Mouse (Mus musculus) limb, embryonic 11.5 days (tissue): ENCODE results near the gene Pskh1. TPM values are rescaled to one million over a fixed set of nuclear protein-coding genes. Genes with fewer than 3 reads are reported as not detected.

Experiments
- ATAC-seq: fragments of 200-750 bp; cut with Nextera tagmentation; 2 replicates; pipeline ENCODE4 v1.8.0; 2017; ENCODE audit warnings: low read depth; ENCODE audit not compliant: insufficient number of reproducible peaks, low FRiP score, low TSS enrichment
- DNase-seq: peaks from one replicate; pipeline ENCODE4 v3.0.0-alpha.2; 2015; ENCODE audit warnings: low spot score
- H3K27ac ChIP-seq: fragments of 300-500 bp; sonication (generic); replicated peaks from 2 replicates; pipeline ENCODE4 v1.5.1; 2014; ENCODE audit warnings: low read depth, mild to moderate bottlenecking, low read length
- H3K27me3 ChIP-seq: fragments of 300-500 bp; sonication (generic); 2 replicates; pipeline ENCODE4 v1.6.1; 2014; ENCODE audit warnings: mild to moderate bottlenecking, low read length, mixed read lengths; ENCODE audit not compliant: control insufficient read depth, insufficient read depth
- H3K36me3 ChIP-seq: fragments of 300-500 bp; sonication (generic); 2 replicates; pipeline ENCODE4 v1.6.1; 2014; ENCODE audit warnings: mild to moderate bottlenecking, low read length, moderate library complexity, mixed read lengths; ENCODE audit not compliant: control insufficient read depth, insufficient read depth
- H3K4me1 ChIP-seq: fragments of 300-500 bp; sonication (generic); 2 replicates; pipeline ENCODE4 v1.6.1; 2014; ENCODE audit warnings: low read length, mixed read lengths; ENCODE audit not compliant: control insufficient read depth, insufficient read depth
- H3K4me2 ChIP-seq: fragments of 300-500 bp; sonication (generic); 2 replicates; pipeline ENCODE4 v1.6.1; 2014; ENCODE audit warnings: low read depth, mild to moderate bottlenecking, moderate library complexity; ENCODE audit not compliant: severe bottlenecking
- H3K4me3 ChIP-seq: fragments of 300-500 bp; sonication (generic); 2 replicates; pipeline ENCODE4 v1.5.1; 2014; ENCODE audit warnings: low read depth, low read length
- H3K9ac ChIP-seq: fragments of 300-500 bp; sonication (generic); 2 replicates; pipeline ENCODE4 v1.6.1; 2014; ENCODE audit warnings: mild to moderate bottlenecking, low read length
- H3K9me3 ChIP-seq: fragments of 300-500 bp; sonication (generic); 2 replicates; pipeline ENCODE4 v1.6.1; 2016; ENCODE audit warnings: low read length; ENCODE audit not compliant: control insufficient read depth
- WGBS: fragments of 180-500 bp; shearing (Covaris S2); extraction: QIAGEN DNeasy Blood & Tissue Kit; methylation state at CpG from one replicate; pipeline ENCODE4 v1.1.7; 2014; 5-methylcytosine and 5-hydroxymethylcytosine counted together
- polyA plus RNA-seq: library from polyadenylated mRNA; unstranded; fragments of >200 nt; fragmentation: Nextera tagmentation; extraction: Ambion mirVana; gene quantifications from 2 replicates; pipeline ENCODE4 v1.2.1, GENCODE M21; 2014

Gene Pskh1
- polyA plus RNA-seq, 1 experiment from 2014 or later, result 28.9 TPM

DNA sequence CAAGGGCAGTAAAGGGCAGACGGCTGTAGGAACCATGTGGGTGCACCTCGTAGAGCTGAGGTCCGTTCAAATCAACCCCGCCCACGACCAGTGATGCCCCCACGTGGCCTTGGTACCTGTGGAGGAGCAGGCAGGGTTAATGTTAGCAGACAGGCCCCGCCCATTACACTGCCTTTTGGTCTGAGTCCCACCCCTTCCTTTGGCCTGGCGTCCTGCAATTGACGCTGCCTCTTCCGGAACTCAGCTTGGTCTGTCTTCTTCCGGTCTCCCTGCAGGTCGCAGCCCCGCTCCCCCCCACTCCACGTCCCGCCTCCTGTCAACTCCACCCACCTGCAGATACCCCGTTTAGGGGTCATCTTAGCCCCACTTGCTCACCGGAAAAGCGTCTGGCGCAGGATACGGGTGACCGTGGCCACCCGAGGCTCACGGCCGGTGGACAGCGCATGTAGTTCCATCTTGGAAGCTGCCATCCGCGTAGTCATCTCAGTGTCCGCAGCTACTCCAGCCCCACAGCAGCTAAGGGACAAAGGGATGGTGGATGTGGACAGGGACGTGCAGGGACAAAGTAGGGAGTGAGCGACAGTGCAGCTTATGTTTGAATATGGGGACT is 36.7 kb downstream of the Pskh1 start:
- Histone ChIP-seq H3K36me3 (0 out of 2 replicates have a peak, but pooled peaks cover 1% of the 10 kb centered on the region), H3K4me2 (peak overlapping the region; percentile 95), H3K27ac (no peak overlapping the region), H3K4me1 (0 out of 2 replicates have a peak, but pooled peaks cover 4% of the 10 kb centered on the region), H3K9ac (peak overlapping the region; percentile 61), H3K9me3 (no peaks in the 10 kb centered on the region), H3K27me3 (no peaks in the 10 kb centered on the region), H3K4me3 (peak overlapping the region; percentile 67)
- under 1% methylated on average over 30 of the region's 30 CpGs for WGBS
- peak; percentile 80 for ATAC-seq
- DNase-seq, result peak; percentile 89

DNA sequence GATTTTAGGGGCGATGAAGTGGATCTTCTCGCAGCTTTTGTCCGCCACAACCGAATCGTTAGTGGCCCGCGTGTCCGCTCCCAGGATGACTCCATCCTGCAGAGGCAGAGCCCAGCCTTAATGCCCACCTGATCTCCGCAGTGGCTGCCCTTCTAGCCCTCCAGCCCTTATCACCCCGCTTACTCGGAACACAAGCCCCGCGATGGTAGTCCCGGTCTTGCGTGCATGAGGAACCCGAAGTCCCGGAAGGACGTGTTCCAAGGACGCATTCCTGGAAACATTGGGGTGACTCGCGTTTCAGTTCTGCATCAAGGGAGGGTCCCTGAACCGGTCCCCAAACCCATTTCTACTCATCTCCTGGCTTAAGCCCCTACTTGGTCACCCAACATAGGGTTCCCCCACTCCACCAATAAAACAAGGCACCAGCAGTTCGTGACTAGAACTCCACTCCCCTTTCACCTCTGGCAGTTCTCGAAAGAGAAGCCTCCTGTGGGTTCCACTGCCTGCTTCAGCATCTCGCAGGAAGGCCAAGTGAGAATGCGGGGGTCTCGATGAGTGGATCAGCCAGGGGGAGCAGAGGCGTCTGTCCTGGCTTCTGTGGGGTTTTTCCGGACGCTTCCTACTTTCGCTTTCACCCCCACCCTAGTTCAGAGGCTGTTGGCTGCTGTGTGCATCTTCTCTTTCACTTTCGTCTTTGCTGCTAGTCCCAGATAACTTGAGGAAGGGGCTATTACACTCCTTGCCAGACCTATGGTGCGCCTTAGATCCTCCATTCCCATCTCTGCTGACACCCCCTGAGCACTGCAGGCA is 37.5 kb downstream of the Pskh1 start:
- Histone ChIP-seq H3K4me3 (peak overlapping the region; percentile 67), H3K9ac (peak overlapping the region; percentile 56), H3K27me3 (no peaks in the 10 kb centered on the region), H3K4me1 (0 out of 2 replicates have a peak, but pooled peaks cover 4% of the 10 kb centered on the region), H3K36me3 (peaks cover 5% of the 10 kb centered on the region), H3K27ac (no peak overlapping the region), H3K4me2 (peak overlapping the region; percentile 95), H3K9me3 (no peaks in the 10 kb centered on the region)
- 2% methylated on average over 33 of the region's 33 CpGs for WGBS
- DNase-seq, result peak; percentile 38
- ATAC-seq, result peak; percentile 46; the same call in 1 of the 2 replicates

DNA sequence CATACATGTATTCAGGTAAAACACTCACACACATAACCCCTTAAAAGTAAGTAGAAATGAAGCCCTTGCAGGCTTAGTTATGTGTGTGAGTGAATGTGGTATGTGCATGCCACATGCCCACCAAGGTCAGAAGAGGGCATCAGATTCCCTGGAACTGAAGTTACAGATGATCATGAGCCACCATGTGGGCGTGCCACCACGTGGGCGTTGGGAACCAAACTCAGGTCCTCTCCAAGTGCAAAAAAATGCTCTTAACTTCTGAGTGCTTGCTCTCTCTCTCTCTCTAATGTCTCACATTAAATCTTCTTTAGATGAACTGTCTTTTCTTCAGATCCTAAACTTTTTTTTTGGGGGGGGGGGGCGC is 38.0 kb downstream of the Pskh1 start, which contains the start of gene Psmb10:
TSS of gene Psmb10 (minus strand) at position 139 of the 364 bp plus-strand sequence.
- WGBS, result 30% methylated on average over 4 of the region's 4 CpGs
- Histone ChIP-seq H3K4me2 (peak within 1 kb of the TSS; percentile 95), H3K9ac (peak within 1 kb of the TSS; percentile 56), H3K9me3 (no peaks in the 10 kb centered on the region), H3K4me3 (peak within 1 kb of the TSS; percentile 67), H3K36me3 (peaks cover 7% of the 10 kb centered on the region), H3K27ac (no peak within 1 kb of the TSS), H3K27me3 (no peaks in the 10 kb centered on the region), H3K4me1 (0 out of 2 replicates have a peak, but pooled peaks cover 4% of the 10 kb centered on the region)
- no peak for ATAC-seq
- no peak for DNase-seq

DNA sequence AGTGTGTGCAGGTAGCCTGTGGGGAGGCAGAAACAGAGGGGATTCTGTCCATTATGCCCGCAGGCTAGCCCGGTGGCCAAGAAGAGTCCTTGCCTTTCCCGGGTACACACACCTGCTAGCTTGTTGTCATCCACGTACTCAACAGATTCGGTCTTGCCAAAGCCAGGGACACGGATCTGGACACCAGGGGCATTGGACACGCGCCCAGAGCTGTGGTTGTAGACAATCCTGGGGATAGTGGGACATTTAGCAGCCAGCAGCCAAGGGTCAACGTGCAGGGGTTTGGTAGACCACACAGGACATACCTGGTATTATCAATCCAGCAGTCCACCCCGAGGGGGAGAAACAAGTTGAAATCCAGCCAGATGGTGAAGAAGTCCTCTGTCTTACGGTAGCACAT is 41.8 kb downstream of the Pskh1 start:
- no peak overlapping the region for H3K4me3 ChIP-seq
- no peak overlapping the region for H3K4me2 ChIP-seq
- no peak overlapping the region for H3K27ac ChIP-seq
- ATAC-seq, result no peak
- 95% methylated on average over 11 of the region's 11 CpGs for WGBS
- no peak for DNase-seq
- 0 out of 2 replicates have a peak, but pooled peaks cover 4% of the 10 kb centered on the region for H3K4me1 ChIP-seq
- peaks cover 29% of the 10 kb centered on the region for H3K36me3 ChIP-seq
- no peaks in the 10 kb centered on the region for H3K9me3 ChIP-seq
- no peak overlapping the region for H3K9ac ChIP-seq
- no peaks in the 10 kb centered on the region for H3K27me3 ChIP-seq

DNA sequence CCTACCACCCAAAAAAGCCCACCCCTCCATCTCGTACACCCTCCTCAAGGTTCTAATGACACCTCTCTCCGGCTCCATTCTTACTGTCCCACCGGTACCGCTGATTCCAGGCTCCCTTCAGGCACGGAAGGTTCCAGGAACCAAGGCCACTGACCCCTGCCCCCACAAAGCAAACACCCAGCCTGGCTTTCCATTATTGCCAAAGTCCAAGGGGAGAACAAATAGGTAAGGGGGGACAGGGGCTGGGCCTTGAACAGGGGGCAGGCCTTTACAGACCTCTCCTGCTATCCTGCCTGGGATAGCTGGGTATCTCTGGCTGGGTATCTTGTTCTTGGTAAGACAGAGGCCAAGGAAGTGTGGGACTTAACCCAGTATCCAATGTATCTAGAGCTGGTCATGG is 42.3 kb downstream of the Pskh1 start:
- Histone ChIP-seq H3K4me2 (no peak overlapping the region), H3K36me3 (peaks cover 31% of the 10 kb centered on the region), H3K4me3 (no peak overlapping the region), H3K4me1 (0 out of 2 replicates have a peak, but pooled peaks cover 4% of the 10 kb centered on the region), H3K27me3 (no peaks in the 10 kb centered on the region), H3K27ac (no peak overlapping the region), H3K9me3 (no peaks in the 10 kb centered on the region), H3K9ac (no peak overlapping the region)
- ATAC-seq (no peak), DNase-seq (no peak)
- 98% methylated on average over 5 of the region's 5 CpGs for WGBS

DNA sequence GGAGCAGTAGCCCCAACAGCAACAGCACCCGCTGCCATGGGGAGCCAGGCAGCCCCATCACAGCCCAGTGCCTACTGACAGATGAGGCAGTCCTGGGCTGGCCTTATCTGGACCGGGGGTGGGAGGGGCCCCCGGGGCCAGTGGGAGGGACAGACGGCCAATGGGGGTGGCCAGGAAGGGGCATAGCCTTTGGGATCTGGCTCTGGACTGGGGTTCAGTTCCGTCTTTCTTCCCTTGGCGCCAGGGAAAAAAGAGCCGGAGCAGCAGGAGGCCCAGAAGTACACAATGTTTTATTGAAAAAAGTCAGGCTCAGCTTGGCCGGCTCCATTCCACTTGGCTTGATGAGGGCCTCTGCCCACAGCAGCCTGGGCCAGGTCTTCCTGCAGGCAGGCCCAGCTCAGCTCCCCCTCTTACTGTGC is 43.1 kb downstream of the Pskh1 start, which contains the start of gene Lcat:
TSS of gene Lcat (minus strand) at position 62 of the 419 bp plus-strand sequence.
- Histone ChIP-seq H3K36me3 (peaks cover 32% of the 10 kb centered on the region), H3K4me2 (no peak within 1 kb of the TSS), H3K9ac (no peak within 1 kb of the TSS), H3K4me1 (no peaks in the 10 kb centered on the region), H3K27me3 (no peaks in the 10 kb centered on the region), H3K27ac (no peak within 1 kb of the TSS), H3K4me3 (no peak within 1 kb of the TSS), H3K9me3 (no peaks in the 10 kb centered on the region)
- DNase-seq (no peak), ATAC-seq (no peak)
- WGBS, result 85% methylated on average over 8 of the region's 8 CpGs

DNA sequence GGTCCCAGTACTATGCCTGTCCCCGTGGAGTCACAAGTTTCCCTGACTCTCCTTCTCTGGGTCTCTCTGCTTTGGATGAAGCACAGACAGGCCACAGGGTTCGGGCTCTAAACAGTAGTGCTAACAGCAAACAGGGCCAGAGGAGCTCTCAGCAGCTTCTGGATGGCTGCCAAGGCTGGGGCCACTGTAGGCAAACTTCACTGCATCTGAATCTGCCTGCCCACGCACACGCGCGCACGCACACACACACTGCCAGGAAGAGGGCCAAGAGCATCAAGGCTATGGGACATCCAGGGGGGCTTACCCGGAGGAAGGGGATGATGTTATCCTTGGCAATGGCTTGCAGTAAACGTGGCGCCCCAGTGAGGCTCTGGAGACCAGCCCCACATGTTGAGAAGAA is 49.1 kb downstream of the Pskh1 start:
- H3K27ac ChIP-seq, result no peak overlapping the region
- H3K9me3 ChIP-seq, result no peaks in the 10 kb centered on the region
- no peak overlapping the region for H3K9ac ChIP-seq
- DNase-seq (no peak), ATAC-seq (no peak)
- WGBS, result 94% methylated on average over 10 of the region's 10 CpGs
- no peak overlapping the region for H3K4me3 ChIP-seq
- H3K4me2 ChIP-seq, result no peak overlapping the region
- peaks cover 36% of the 10 kb centered on the region for H3K36me3 ChIP-seq
- no peaks in the 10 kb centered on the region for H3K4me1 ChIP-seq
- H3K27me3 ChIP-seq, result no peaks in the 10 kb centered on the region

DNA sequence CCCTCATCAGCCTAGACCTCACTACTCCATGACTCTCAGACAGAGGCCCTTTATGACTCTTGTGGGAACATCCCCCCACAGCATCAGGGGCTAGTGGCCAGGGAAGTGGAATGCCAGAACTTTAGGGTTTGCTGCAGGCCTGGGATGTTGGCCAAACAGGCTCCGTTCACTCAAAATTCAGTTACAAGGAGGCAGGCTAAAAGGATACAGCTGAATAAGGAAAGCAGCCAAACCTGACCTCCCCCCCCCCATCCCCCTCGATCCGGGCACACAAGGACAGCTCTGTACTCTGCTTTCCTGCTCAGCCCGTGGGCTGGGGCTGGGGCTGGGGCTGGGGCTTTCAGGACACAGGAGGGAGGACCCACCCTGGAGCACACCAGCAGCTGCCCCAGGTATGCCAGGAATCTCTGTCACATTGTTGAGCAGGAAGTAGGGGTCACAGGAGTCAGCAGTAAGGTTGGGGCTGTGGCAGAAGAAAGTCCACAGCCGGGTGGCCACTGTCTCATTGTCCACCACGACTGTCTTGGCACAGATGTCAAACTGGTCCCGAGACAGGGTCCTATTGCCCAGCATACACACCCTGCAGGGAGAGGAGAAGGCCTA is 50.9 kb downstream of the Pskh1 start:
- Histone ChIP-seq H3K4me2 (no peak overlapping the region), H3K4me3 (no peak overlapping the region), H3K27ac (no peak overlapping the region), H3K36me3 (peaks cover 32% of the 10 kb centered on the region), H3K9ac (no peak overlapping the region), H3K27me3 (no peaks in the 10 kb centered on the region), H3K9me3 (no peaks in the 10 kb centered on the region), H3K4me1 (no peaks in the 10 kb centered on the region)
- ATAC-seq, result no peak
- DNase-seq, result no peak
- WGBS, result 54% methylated on average over 7 of the region's 7 CpGs
